Mouse (Mus musculus) liver, embryonic 16.5 days (tissue): Measurements from ENCODE around the gene Olfr1098. TPM values are rescaled to one million over a fixed set of nuclear protein-coding genes. Genes with fewer than 3 reads are reported as not detected.

ENCODE experiments used
- ATAC-seq: fragments of 200-750 bp; cut with Nextera tagmentation; 2 replicates; pipeline ENCODE4 v1.8.0; 2017; ENCODE audit warnings: low read depth, mild to moderate bottlenecking, moderate number of reproducible peaks, moderate library complexity
- H3K27ac ChIP-seq: fragments of 300-500 bp; sonication (generic); 2 replicates; pipeline ENCODE4 v1.5.1; 2014; ENCODE audit warnings: mild to moderate bottlenecking, low read length
- H3K27me3 ChIP-seq: fragments of 300-500 bp; sonication (generic); 2 replicates; pipeline ENCODE4 v1.6.1; 2014; ENCODE audit warnings: low read depth, low read length, mixed read lengths; ENCODE audit not compliant: control insufficient read depth, insufficient read depth
- H3K36me3 ChIP-seq: fragments of 300-500 bp; sonication (generic); 2 replicates; pipeline ENCODE4 v1.6.1; 2014; ENCODE audit warnings: mild to moderate bottlenecking; ENCODE audit not compliant: control insufficient read depth, insufficient read depth
- H3K4me1 ChIP-seq: fragments of 300-500 bp; sonication (generic); 2 replicates; pipeline ENCODE4 v1.6.1; 2014; ENCODE audit warnings: low read depth, low read length, mixed read lengths; ENCODE audit not compliant: control insufficient read depth
- H3K4me2 ChIP-seq: fragments of 300-500 bp; sonication (generic); 2 replicates; pipeline ENCODE4 v1.6.1; 2014; ENCODE audit warnings: low read depth, low read length, mixed read lengths
- H3K4me3 ChIP-seq: fragments of 300-500 bp; sonication (generic); 2 replicates; pipeline ENCODE4 v1.5.1; 2014; ENCODE audit warnings: low read depth, mild to moderate bottlenecking, low read length
- H3K9ac ChIP-seq: fragments of 300-500 bp; sonication (generic); 2 replicates; pipeline ENCODE4 v1.6.1; 2014; ENCODE audit warnings: low read depth, low read length
- H3K9me3 ChIP-seq: fragments of 300-500 bp; sonication (generic); replicated peaks from 2 replicates; pipeline ENCODE4 v1.6.1; 2016; ENCODE audit warnings: low read length; ENCODE audit not compliant: control insufficient read depth
- WGBS: fragments of 180-500 bp; shearing (Covaris S2); extraction: QIAGEN DNeasy Blood & Tissue Kit; methylation state at CpG from one replicate; pipeline ENCODE4 v1.1.7; 2014; ENCODE audit not compliant: insufficient replicate concordance; 5-methylcytosine and 5-hydroxymethylcytosine counted together
- polyA plus RNA-seq: library from polyadenylated mRNA; unstranded; fragments of >200 nt; fragmentation: Nextera tagmentation; extraction: Ambion mirVana; gene quantifications from 2 replicates; pipeline ENCODE4 v1.2.1, GENCODE M21; 2015

Olfr1098 gene
- polyA plus RNA-seq: not detected in 2 replicates

- no peaks in the 10 kb centered on the region for H3K4me1 ChIP-seq
- no peak within 1 kb of the TSS for H3K27ac ChIP-seq
- 61% methylated on average over 1 of the region's 1 CpGs for WGBS
- H3K27me3 ChIP-seq: no peaks in the 10 kb centered on the region
- H3K9me3 ChIP-seq: no peaks in the 10 kb centered on the region
- H3K4me3 ChIP-seq: no peak within 1 kb of the TSS
- no peak within 1 kb of the TSS for H3K9ac ChIP-seq
- H3K36me3 ChIP-seq: no peaks in the 10 kb centered on the region
- ATAC-seq: no peak
- H3K4me2 ChIP-seq: no peak within 1 kb of the TSS
Measured at GRCm38 (mm10) chr2:86924445-86924844, at the start of gene Olfr1098. TSS of gene Olfr1098 (minus strand) at chr2:86924545.

GRCm38 (mm10) chr2:86960593-86960992 is 36.2 kb upstream of the Olfr1098 start, which contains the start of gene Olfr1099:
TSS of gene Olfr1099 (minus strand) at chr2:86960693.
- ATAC-seq: no peak
- Histone ChIP-seq H3K27me3 (no peaks in the 10 kb centered on the region), H3K4me3 (no peak within 1 kb of the TSS), H3K4me1 (no peaks in the 10 kb centered on the region), H3K9me3 (no peaks in the 10 kb centered on the region), H3K27ac (no peak within 1 kb of the TSS), H3K4me2 (no peak within 1 kb of the TSS), H3K36me3 (no peaks in the 10 kb centered on the region), H3K9ac (no peak within 1 kb of the TSS)
- WGBS: 51% methylated on average over 1 of the region's 1 CpGs

- no peak overlapping the region for H3K27ac ChIP-seq
- H3K9me3 ChIP-seq: no peaks in the 10 kb centered on the region
- H3K4me3 ChIP-seq: no peak overlapping the region
- H3K9ac ChIP-seq: no peak overlapping the region
- H3K27me3 ChIP-seq: no peaks in the 10 kb centered on the region
- no peak for ATAC-seq
- no peaks in the 10 kb centered on the region for H3K36me3 ChIP-seq
- H3K4me1 ChIP-seq: no peaks in the 10 kb centered on the region
- no peak overlapping the region for H3K4me2 ChIP-seq
Measured at GRCm38 (mm10) chr2:86926557-86926956, 2.2 kb upstream of the Olfr1098 start.

GRCm38 (mm10) chr2:86905647-86906046 is 18.7 kb downstream of the Olfr1098 start:
- WGBS: 63% methylated on average over 2 of the region's 2 CpGs
- H3K27ac ChIP-seq: no peak overlapping the region
- no peak overlapping the region for H3K4me2 ChIP-seq
- no peaks in the 10 kb centered on the region; the same call in 1 of the 2 replicates for H3K9me3 ChIP-seq
- H3K9ac ChIP-seq: no peak overlapping the region
- no peaks in the 10 kb centered on the region for H3K36me3 ChIP-seq
- H3K4me1 ChIP-seq: no peaks in the 10 kb centered on the region
- H3K27me3 ChIP-seq: no peaks in the 10 kb centered on the region
- no peak for ATAC-seq
- no peak overlapping the region for H3K4me3 ChIP-seq

GRCm38 (mm10) chr2:86892116-86892515 is 32.2 kb downstream of the Olfr1098 start, which contains the start of gene Olfr1097:
TSS of gene Olfr1097 (minus strand) at chr2:86892216.
- H3K27ac ChIP-seq: no peak within 1 kb of the TSS
- H3K4me3 ChIP-seq: no peak within 1 kb of the TSS
- no peak for ATAC-seq
- H3K36me3 ChIP-seq: no peaks in the 10 kb centered on the region
- no peak within 1 kb of the TSS for H3K4me2 ChIP-seq
- 75% methylated on average over 1 of the region's 1 CpGs for WGBS
- no peaks in the 10 kb centered on the region for H3K27me3 ChIP-seq
- H3K4me1 ChIP-seq: no peaks in the 10 kb centered on the region
- no peaks in the 10 kb centered on the region; the same call in 1 of the 2 replicates for H3K9me3 ChIP-seq
- H3K9ac ChIP-seq: no peak within 1 kb of the TSS

- H3K9me3 ChIP-seq: no peaks in the 10 kb centered on the region
- no peak for ATAC-seq
- WGBS: 31% methylated on average over 1 of the region's 1 CpGs
Measured at GRCm38 (mm10) chr2:86874702-86875101, 49.6 kb downstream of the Olfr1098 start, which contains the start of gene Gm13723. TSS of gene Gm13723 (minus strand) at chr2:86874802.

More at GRCm38 (mm10) chr2:86874702-86875101, 49.6 kb downstream of the Olfr1098 start, which contains the start of gene Gm13723:
- Histone ChIP-seq H3K36me3 (no peaks in the 10 kb centered on the region), H3K9ac (no peak within 1 kb of the TSS), H3K27ac (no peak within 1 kb of the TSS), H3K4me1 (no peaks in the 10 kb centered on the region), H3K27me3 (no peaks in the 10 kb centered on the region), H3K4me2 (no peak within 1 kb of the TSS), H3K4me3 (no peak within 1 kb of the TSS)

Other genes with a start within 250 kb of the Olfr1098 start
- not detected in 2 replicates for gene Olfr1086, start 244.5 kb downstream of the Olfr1098 start, polyA plus RNA-seq
- gene Olfr1087, start 226.2 kb downstream of the Olfr1098 start, polyA plus RNA-seq: not detected in 2 replicates
- gene Olfr1089, start 190.8 kb downstream of the Olfr1098 start, polyA plus RNA-seq: not detected in 2 replicates
- gene Olfr1090, start 165.6 kb downstream of the Olfr1098 start, polyA plus RNA-seq: not detected in 2 replicates
- not detected in 2 replicates for gene Olfr1093, start 142.1 kb downstream of the Olfr1098 start, polyA plus RNA-seq
- gene Olfr141, start 114.5 kb downstream of the Olfr1098 start, polyA plus RNA-seq: not detected in 2 replicates
- gene Olfr1094, start 99.9 kb downstream of the Olfr1098 start, polyA plus RNA-seq: not detected in 2 replicates
- gene Olfr1095, start 72.8 kb downstream of the Olfr1098 start, polyA plus RNA-seq: not detected in 2 replicates
- gene Gm13723, start 49.7 kb downstream of the Olfr1098 start, polyA plus RNA-seq: not detected in 2 replicates
- gene Olfr1097, start 32.3 kb downstream of the Olfr1098 start, polyA plus RNA-seq: not detected in 2 replicates
- not detected in 2 replicates for gene Olfr1099, start 36.1 kb upstream of the Olfr1098 start, polyA plus RNA-seq
- gene Olfr1100, start 55.4 kb upstream of the Olfr1098 start, polyA plus RNA-seq: not detected in 2 replicates
- gene Olfr1101, start 66.7 kb upstream of the Olfr1098 start, polyA plus RNA-seq: not detected in 2 replicates
- gene Olfr1102, start 73.9 kb upstream of the Olfr1098 start, polyA plus RNA-seq: not detected in 2 replicates
- not detected in 2 replicates for gene Olfr1104, start 102.5 kb upstream of the Olfr1098 start, polyA plus RNA-seq
- not detected in 2 replicates for gene Olfr1105, start 112.0 kb upstream of the Olfr1098 start, polyA plus RNA-seq
- not detected in 2 replicates for gene Olfr1106, start 127.7 kb upstream of the Olfr1098 start, polyA plus RNA-seq
- gene Olfr1107, start 151.3 kb upstream of the Olfr1098 start, polyA plus RNA-seq: not detected in 2 replicates
- gene Olfr1109, start 171.5 kb upstream of the Olfr1098 start, polyA plus RNA-seq: not detected in 2 replicates
- gene Olfr259, start 190.0 kb upstream of the Olfr1098 start, polyA plus RNA-seq: not detected in 2 replicates
- not detected in 2 replicates for gene Olfr1110, start 215.8 kb upstream of the Olfr1098 start, polyA plus RNA-seq
- gene Olfr1111, start 228.1 kb upstream of the Olfr1098 start, polyA plus RNA-seq: not detected in 2 replicates